Mouse (Mus musculus) right cerebral cortex, adult 18-20 months (tissue): ENCODE data around the gene Prune2.
"Not testable (repeated sequence)": the region's sequence is repeated elsewhere in the genome, so short reads cannot be mapped to it uniquely, and the experiment has no call there.

Experiments used
- DNase-seq: peaks from one replicate; pipeline ENCODE4 v3.0.0; 2022; ENCODE audit warnings: mixed read lengths

Gene Prune2

DNA sequence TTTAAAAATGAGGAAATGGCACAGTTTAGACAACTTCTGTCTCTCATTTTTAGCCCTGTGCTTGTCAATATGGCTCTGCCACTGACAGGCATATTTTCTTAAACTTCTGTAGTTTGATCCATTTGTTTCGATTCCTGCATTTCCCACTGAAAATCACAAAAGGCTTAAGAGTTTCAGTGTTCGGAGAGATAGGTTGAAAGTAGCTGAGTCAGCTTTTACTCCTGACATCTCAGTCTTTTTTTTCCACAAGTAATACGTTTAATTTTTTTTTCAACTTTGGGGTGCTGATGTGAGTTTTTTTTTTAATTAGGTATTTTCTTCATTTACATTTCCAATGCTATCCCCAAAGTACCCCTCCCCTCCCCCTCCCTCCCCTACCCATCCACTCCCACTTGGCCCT is 174.6 kb downstream of the Prune2 start:
- no peak for DNase-seq

DNA sequence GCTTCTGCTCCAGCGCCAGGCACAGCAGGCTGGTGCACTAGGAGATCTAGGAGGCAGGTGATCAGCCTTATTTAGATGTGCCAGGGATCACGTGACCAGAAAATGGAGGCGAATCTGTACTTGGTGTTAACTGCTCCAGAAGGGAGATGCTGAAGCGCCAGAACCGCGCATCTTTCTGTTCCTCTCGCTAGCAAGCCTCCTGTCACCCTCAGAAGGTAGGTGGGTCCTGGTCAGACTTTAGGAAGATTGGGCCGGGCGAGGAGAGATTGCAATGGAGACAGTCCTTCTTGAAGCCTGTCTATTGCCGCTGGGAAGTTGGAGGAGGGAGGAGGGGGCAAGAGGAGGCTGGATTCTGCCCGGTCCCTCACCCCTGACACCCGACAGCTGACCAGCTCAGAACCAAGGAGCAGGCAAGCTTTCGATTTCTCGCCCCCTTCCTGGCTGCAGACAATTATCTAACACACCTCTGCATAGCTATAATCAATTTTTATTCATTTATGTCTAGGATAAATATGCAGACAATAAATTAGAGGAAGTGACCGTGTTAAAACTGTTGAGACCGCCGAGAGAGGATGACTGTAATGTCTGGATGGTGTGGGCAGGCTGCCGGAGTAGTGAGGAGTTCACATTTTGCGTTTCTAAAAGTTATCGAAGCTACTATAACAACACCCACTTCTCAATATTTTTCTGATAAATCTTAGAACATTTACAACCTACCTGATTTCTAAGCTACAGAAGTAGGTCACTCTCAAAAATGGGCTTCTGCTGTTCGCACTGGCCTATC is 181.0 kb downstream of the Prune2 start:
- DNase-seq, result peak; percentile 87

DNA sequence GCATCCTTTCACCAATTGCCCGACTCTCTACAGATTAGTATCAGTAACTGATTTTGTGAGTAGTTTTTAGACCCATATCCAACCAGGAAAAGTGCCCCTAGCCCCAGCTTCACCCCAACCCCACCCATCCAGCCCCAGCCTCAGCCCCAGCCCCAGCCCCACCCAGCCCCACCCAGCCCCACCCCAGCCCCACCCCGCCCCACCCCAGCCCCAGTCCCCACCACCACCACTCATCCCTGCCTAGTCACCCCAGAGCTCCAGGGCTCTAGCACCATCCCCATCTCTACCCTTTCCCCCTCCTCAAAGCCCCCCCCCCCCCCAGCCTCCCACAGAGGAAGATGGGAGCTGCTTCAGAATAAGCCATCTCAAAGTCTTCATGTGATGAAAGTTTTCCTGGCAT is 181.7 kb downstream of the Prune2 start:
- DNase-seq, result no peak

DNA sequence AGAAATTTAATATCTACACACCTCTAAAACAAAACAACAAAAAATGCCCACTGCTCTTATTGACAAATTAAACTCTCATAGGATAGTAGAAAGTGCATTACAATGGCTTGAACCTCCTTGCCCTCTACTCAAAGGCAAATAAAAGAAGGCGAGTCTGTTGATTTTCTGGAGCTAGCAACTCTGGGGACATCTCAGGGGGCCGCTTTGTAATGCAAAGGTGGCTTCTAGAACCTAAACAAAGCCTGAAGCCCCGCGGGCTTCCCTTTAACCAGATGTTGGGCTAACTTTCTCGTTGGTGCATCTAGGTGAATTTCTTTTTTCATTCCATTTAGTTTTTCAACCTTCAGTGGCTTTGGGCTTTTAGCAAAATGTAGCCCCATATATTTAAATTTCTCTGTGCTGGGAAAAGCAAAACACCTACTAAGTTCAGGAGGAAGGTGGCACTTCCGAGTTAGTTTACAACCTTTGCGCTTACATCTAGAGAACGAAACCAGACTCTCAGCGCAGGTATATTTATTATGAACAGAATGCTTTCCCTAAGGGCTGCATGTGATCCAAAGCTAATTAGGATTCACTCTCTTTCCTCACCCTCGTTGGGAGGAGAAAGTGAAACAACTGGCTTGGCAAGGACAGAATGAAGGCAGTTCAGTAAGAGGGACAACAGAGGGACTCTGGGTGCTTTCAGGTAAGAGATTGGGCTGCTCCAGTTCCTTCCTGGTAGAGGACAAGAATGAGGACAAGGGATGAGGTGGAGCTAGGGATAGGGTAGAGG is 182.4 kb downstream of the Prune2 start:
- DNase-seq, result no peak

DNA sequence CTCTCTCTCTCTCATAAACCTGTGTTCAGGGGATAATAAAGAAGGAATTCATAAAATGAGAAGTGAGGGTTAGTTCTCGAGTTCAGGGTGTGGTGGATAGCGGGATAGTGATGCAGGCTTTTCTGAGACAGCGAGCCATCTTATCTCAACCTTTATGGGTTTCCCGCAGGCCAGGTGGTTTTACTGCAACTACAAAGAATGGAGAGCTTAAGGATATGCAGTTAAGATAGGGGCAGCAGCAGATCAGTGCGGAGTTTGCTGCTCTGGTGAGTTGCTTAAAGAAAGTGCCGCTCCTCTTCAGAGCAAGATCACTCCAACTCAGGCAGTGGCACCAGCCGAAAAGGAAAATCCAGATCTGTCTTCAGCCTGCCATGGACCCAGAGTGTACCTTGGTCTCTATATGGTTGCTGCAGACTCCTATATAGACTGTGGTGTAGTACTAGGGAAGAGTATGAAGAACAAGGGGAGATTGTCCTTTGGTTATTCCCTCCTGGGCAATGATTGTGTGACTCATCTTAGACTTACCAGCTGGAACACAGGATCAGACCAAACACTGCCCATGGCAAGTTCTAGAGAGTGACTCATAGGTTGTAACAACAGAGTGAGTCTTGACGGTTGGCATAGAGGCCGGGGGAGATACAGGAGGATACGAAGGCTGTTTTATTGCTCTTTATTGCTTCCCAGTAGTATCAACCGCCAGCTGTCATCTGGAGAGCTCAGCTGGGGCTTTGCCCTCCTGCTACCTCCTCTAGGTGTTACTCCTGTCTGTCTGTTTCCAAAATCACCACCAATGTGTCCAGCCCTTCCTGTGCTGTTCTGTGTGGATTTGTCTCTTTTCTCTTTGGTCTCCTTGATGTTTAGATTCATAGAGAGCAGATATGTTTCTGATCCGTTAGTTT is 184.3 kb downstream of the Prune2 start:
- DNase-seq, result no peak

DNA sequence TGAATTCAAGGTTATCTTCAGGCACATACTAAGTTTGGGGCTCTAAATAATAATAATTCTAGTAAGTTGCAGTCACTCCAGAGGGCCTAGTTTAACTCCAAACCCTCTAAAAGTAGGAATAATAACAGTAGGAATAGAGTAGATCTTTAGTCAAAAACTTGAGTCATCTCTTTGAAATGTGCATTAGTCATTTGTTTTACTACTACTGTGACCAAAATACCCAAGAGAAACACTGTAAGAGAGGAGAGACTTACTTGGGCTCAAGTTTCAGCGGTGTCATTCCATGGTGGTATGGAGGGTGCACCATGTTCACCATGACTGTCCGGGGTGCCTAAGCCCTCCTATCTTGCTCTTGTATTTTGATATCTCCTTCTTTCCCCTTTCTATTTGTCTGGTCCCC is 187.3 kb downstream of the Prune2 start:
- no peak for DNase-seq

DNA sequence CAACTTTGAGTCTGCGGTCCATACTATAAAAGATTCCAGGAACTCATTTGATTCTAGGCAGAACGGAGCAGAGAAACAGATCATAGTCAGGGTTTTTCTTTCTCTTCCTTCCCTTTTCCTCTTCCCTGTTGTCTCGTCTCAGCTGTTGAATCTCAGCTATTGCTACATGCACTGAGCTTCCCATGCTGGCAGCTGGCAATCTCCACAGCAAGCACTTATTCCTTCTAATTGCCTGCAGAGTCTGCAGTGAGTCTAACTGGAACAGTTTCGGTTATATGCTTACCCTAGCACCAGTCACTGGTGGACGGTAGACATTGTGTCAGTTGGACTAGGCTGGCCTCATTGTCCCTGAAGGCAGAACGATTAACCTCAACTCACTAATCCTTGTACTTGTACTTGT is 188.3 kb downstream of the Prune2 start:
- DNase-seq, result no peak

DNA sequence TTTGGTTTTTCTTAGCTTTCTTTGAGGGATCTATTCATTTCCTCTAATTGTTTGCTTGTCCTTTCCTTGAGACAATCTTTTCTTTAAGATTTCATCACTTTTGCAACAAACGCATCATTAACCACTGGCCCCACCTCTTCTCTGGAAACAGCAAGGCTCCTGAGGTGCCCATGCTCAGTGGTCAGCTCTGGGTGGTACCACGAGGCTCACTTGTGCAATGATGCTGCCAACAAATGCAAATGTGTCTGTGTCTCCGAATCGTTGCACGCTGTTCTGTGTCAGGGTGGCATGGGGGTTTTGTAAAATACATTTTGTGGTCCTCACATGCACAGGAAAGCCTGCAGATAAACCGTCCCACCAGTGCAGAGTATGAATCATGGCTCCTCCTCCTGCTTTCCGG is 194.1 kb downstream of the Prune2 start:
- no peak for DNase-seq

DNA sequence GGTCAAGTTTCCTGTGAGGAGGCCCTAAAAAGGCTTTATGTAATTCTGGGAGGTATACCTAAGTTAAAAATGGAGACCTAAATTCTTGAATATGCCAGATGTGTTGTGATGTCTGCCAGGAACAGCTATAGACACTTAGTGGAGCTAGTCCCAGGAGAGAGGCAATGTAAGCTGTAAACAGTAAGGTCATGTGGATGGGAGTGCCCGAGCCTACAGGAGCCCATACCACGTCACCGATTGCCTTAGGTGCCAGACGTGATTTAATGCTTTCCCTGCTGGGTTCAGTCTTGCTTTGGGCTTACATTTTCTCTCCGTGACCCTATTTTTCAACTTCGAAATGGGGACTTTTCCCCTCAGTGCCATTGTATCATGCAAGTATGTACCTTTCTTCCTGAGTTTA is 195.9 kb downstream of the Prune2 start:
- no peak for DNase-seq

DNA sequence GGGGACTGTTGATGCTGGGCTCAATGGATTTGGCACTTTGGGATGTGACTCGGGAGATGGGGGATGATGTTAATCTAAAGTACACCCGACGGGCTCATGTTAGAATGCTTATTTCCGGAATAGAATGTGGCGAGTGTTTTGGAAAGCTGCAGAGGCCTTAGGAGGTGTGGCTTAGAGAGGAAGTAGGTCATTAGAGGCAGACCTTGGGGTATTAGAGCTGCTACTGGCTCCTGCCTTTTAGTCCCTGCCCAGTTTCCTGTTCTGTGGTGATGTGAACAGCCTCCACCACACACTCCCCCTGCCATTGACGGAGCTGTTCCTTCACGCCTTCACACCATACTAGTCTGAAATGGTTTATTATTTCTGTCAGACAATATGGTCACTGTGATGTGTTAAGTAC is 196.5 kb downstream of the Prune2 start:
- DNase-seq, result no peak

DNA sequence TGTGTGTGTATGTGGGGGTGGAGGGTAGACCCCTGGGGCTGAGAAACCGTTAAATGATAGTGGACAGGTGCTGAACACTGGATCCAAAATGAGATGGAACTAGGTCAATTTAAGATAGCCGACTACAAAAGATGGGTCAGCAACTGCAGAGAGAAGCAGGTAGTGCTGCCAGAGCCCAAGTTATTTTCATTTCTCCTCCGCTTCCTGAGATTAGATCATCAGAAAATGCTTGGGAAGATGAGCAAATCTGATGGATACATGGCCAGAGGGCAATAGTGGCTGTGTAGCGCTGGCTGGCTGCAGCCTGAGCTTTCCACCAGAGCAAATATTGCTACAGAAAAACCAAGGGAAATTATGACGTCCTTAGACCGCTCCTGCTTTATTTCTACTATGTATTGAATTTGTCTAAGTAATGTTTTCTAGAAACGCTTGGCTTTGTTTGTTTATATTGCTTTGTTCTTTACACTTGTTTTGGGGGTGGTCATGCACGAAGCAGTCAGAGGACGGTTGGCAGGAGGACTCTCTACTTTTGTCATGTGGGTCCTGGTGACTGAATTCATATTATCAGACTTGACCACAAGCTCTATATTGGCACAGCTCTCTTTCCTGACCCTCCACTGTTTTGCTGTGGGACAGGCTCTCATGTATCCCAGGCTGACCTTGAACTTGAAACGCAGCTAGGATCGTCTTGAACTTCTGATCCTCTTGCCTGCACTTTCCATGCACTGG is 198.2 kb downstream of the Prune2 start:
- DNase-seq, result no peak

DNA sequence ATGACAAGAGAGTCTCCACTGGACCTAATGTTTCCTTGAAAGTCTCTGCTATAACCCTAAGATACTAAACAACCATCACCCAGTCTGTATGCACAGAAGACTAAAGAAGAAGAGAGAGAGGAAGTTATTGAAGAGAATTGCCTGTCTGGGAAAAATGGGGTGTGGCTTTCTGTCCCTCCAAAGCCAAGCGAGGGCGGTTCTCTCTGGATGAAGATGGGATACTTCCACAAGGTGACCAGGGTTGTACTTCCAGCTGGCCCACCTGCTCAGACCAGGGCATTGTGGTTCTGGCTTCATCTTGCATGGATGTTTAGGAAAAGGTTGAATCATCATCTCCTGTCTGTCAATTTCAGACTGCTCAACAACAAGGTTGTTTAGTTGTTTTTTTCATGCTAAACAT is 199.3 kb downstream of the Prune2 start:
- no peak for DNase-seq

DNA sequence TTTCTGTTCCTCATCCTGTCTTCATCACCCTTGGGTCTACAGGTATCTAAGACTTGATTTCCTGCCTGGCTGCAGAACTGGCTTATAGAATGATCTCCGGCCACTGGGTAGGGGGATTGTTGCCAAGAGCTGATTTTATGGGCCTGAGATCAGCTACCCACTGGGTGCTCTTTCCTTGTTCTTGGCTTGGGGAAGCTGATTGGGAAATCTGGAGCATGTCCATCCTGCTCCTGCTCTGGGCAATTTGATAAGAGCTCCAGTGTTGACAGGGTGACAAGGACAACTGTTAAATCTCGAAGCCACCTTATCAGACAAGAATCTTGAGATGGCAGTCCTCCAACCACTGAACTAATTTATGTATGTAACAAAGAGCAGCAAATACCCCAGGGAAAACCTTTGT is 203.8 kb downstream of the Prune2 start:
- no peak for DNase-seq

DNA sequence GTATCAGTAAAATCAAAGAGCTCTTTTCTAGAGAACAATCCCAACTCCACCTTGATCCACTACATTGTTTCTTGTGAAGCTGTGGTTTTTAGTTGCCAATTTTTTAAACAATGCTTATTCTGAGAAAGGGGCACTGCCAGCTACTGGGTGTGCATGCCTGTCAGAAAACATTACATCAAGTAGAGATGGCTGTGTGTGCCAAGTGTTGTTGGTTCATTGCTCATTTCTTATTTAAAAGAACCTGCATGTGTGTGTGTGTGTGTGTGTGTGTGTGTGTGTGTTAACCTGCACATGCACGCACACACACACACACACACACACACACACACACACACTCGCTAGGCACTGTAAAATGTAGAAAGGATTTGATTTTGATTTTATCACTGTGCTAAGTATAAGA is 204.3 kb downstream of the Prune2 start:
- no peak for DNase-seq

DNA sequence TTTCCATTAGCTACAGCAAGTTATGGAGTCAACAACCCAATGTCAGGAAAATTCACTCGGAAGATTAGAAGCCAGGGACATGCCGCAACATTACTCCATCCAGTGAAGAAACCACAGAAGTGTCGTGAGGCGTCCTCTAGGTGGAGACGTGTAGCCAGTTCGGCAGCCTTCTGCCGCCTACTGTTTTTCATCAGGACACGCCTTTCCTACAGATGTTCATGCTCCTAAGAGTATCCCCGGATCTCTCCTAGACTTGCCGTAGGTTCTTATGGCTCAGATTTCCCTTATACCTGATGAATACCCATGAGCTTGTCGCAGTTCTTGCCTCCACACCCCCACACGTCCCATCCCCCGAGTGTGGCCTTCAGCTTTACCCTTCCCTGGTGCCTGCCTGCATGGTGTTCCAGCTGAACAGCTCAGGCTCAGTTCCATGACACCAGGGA is 207.6 kb downstream of the Prune2 start:
- DNase-seq, result no peak

DNA sequence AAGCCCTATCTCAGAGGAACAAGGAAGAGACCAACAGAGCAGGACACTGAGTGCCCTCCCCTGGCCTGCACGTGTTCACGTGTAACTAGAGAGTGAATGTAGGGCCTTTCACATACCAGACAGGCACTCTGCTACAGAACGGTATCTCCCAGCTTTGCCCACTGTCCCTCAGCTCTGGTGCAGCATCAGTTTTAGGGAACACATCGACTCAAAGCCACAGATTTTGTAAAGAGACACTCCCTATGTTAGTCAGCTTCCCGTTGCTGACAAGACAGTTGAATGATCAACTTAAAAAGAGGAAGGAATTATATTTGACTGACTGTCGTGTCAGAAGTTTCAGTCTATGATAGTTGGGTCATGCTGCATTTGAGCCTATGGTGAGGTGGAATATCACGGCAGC is 210.4 kb downstream of the Prune2 start:
- DNase-seq, result no peak

DNA sequence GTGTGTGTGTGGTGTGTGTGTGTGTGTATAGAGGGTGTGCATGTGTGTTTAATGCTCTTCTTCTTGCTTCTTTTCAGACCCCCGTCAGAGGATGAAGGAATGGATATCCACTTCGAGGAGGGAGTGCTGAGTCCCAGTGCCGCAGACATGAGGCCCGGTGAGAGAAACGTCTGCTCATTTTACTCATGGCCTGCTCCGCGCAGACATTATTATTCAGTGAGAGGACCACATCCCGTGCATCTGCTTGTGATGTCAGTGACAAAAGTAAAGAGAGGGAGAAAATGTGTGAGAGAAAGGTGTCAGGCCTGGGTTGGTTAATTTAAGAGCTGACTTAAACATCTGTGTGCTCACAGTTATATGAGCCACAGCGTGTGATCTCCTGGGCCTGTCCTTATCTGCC is 212.3 kb downstream of the Prune2 start:
- DNase-seq, result no peak

DNA sequence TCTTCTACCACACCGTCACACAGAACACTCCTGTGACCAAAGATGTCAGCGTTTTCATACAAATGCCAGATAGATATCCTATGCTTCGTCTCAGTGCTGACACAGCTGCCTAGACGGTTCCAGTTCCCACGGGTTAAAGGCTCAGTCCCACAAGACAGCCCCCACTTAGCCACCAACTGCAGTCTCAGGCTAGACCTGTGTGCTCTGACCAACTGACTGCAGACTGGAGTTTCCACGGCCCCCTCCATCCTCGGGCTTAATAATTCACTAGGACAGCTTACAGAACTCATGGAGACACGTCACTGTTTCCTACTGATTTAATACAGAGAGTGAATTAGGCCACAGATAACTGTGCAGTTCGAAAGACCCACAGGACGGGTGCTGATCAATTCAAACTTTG is 213.8 kb downstream of the Prune2 start:
- DNase-seq, result no peak

DNA sequence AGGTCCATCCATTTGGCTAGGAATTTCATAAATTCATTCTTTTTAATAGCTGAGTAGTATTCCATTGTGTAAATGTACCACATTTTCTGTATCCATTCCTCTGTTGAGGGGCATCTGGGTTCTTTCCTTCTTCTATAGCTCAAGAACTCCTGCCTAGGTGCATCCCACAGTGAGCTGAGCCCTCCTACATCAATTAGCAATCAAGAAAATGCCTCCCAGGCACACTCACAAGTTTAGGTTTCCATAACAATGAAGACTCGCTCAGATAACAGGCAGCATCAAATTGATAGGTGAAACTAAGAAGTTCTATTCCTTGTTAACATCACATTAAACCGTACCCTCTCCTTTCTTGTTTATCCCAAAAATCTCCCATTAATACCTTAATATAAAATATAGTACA is 218.6 kb downstream of the Prune2 start:
- DNase-seq, result not testable (repeated sequence)

DNA sequence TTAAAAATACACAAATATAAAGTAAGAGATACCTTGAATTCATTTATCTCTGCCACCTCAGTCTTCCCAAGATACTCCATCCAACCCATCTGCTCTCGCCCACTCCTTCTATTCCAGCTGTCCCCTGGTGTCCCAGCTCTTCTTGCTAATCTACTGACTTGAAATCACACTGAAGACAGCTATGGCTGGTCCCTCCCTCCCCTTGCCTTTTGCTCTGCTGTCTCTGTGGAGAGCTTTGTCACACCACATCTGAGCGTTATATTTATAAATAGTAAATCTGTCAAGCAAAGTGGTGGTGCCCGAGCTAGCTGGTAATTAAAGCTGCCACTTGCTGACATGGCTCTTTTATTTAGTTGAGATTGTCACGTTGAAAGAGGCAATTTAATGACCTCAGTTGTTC is 224.6 kb downstream of the Prune2 start:
- DNase-seq, result peak; percentile 59

DNA sequence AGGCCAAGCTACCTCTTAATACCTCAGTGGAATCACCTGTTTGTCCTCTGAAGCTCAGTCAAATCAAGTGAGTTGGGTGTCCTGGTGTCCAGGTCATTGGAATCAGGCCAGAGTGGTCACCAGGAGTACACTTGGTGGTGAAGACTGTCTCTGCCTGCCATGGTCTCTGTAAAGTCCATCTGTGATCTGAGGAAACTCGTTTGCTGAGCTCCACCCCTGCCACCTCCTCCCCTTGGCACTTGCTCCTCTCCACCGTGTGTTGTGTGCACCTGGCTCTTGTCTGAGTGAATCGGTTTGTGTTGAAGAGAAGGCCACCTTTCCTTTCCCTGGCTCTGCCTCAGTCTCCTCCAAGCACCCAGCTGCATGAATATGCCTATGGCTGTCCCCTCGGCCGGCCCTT is 238.8 kb downstream of the Prune2 start:
- DNase-seq, result no peak

DNA sequence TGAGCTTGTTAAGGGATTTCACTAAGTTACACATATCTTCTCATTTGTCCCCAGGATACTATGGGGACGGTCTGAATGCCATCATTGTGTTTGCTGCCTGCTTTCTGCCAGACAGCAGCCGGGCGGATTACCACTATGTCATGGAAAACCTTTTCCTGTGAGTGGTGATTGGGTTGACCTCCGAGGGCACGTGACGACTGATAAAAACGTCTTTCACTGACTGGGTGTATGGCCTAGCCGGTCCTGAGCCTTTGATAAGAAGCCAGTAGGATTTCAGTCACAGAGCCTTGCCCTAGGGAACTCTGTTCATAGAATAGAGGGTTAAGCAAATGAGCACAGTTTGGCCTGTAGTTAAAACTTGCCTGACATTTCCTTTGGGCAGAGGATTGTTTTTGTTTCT is 243.1 kb downstream of the Prune2 start:
- no peak for DNase-seq

DNA sequence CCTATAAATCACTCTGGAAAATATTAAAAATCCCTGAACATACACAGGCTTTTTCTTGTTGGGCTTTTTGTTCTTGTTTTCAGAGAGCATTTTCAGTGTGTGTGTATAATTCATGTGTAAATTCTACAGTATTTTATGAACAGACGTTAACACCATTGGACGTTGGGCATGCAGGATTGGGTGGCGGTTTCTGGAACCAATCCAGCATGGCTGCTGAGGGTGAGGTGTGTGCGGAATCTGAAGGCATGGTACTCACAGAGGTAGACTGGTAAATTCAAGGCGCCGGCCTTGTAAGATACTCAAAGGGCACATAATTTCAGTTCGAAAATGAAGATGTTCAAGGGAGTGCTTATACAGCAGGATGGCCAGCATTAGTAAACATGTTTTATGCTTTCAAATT is 251.2 kb downstream of the Prune2 start:
- DNase-seq, result no peak
